Mouse (Mus musculus) layer of hippocampus, postnatal 10 days (tissue): ENCODE measurements around the gene Gm11273. TPM values are rescaled to one million over a fixed set of nuclear protein-coding genes. Genes with fewer than 3 reads are reported as not detected.
"Not testable (repeated sequence)": the region's sequence is repeated elsewhere in the genome, so short reads cannot be mapped to it uniquely, and the experiment has no call there.

Source experiments
- DNase-seq, 2 experiments: peaks; one replicate each; pipeline ENCODE4 v3.0.0; 2021; ENCODE audit warnings: low spot score in 2 of 2
- long read RNA-seq: library from polyadenylated mRNA; stranded (forward); transcript quantifications from one replicate; pipeline ENCODE4 v2.0.0, GENCODE M21; 2023
- total RNA-seq, 2 experiments: library from RNA; stranded (reverse); gene quantifications; 2 replicates each; pipeline ENCODE4 v1.2.3; 2021

Gene Gm11273
- total RNA-seq = 10 to 100 TPM; 48.8 to 72.4 TPM
- long read RNA-seq, transcript Gm11273-201 (1 exons, 390 nt) = major isoform, 173 of 173 reads
- long read RNA-seq, partial matches to known transcripts = 0 of 173 reads
- long read RNA-seq, other reads (novel, unspliced or antisense) = 0 of 173 reads

DNA sequence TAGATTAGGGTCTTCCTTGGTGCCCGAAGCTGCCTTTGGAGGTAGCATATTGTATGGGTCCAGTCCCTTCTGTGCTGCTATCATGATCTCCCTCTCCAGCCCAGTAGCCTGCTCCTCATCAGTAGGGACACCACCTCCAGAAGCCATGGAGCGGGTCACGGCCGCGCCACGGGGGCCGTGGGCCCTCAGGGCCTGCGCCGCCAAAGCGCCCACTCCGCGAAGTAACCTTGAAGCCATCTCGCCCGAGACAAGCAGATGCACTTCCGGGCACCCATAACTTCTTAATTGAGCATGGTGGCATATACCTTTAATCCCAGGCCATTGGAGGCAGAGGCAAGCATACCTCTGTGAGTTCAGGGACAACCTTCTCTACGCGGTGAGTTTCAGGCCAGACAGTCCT is at the start of gene Gm11273:
Gene Gm11273, minus strand, starts transcription at position 237 of the 400 bp plus-strand sequence.
- not testable (repeated sequence) for DNase-seq

- no peak for DNase-seq
Measured at GRCm38 (mm10) chr13:21550416-21551110, 49.3 kb upstream of the Gm11273 start.

GRCm38 (mm10) chr13:21549487-21549886 is 48.3 kb upstream of the Gm11273 start:
- DNase-seq = no peak

DNA sequence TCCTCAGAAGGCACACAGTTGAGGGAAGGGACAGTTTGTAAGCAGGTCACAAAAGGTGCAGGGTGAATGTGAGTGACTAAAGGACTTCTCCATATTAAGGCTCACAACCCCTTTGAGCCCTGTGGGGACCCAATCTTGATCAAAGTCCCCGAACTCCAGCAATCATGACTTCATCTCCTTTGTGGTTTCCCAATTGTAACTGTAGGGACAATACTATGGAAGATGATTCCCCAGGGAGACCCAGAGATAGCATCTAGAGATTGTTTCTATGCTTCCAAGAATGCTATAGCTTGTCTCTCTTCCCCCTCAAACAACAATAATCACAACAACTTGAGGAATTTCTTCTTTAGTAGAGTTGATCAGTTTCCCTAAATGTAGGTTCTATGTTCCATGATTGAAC is 41.5 kb upstream of the Gm11273 start, which contains the start of gene Olfr1366:
Gene Olfr1366, minus strand, starts transcription at position 101 of the 400 bp plus-strand sequence.
- DNase-seq = no peak

DNA sequence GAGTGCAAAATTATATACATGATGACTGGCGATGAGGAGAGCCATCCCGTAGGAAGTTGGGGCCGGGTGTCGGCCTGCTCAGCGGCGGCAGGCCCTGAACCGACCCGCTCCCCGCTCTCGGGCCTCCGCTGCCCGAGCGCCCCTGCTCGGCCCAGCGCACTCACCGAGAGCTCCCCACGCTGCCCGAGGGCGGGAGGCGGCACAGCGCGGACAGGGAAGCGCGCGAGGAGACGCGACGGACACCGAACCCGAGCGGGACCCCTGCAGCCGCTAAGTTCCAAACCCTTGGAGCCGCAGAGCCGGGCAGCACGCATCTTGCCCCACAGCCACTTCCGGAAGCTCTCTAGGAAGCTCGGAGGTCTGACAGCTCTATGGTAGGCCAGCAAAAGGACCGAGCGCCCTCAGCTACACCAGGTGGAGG is 29.6 kb upstream of the Gm11273 start, which contains the start of gene Zkscan8:
Gene Zkscan8, minus strand, starts transcription at position 340 of the 421 bp plus-strand sequence.
- peak; percentile 86 to 92 for DNase-seq

- no peak for DNase-seq
Measured at GRCm38 (mm10) chr13:21530136-21530535, 28.9 kb upstream of the Gm11273 start.

- peak; percentile 71 to 78 for DNase-seq
Measured at GRCm38 (mm10) chr13:21506221-21506649, 5.0 kb upstream of the Gm11273 start.

DNA sequence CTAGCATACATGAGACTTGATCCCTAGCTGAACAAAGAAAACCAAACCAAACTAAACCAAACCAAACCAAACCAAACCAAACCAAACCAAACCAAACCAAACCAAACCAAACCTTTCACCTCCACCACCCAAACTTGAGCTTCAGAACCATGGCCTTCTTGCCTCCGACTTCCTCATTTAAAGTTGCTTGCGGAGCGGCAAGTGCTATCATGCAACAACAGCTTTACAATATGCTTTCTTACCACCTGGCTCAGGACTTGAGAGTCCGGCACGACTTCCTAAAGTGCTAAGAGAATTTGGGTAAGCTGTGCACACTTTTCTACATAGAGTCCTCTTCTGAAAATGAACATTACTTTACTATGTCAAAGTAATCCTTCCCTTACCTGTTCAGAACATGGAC is 1.1 kb upstream of the Gm11273 start:
- no peak for DNase-seq

- DNase-seq = no peak
Measured at GRCm38 (mm10) chr13:21495080-21495479, 6.1 kb downstream of the Gm11273 start, which contains the start of gene AK157302. TSS of gene AK157302 (plus strand) at chr13:21495223.

- no peak for DNase-seq
Measured at GRCm38 (mm10) chr13:21492847-21493246, 8.4 kb downstream of the Gm11273 start.

GRCm38 (mm10) chr13:21486881-21487280 is 14.3 kb downstream of the Gm11273 start:
- no peak for DNase-seq

- peak; percentile 72 to 81 for DNase-seq
Measured at GRCm38 (mm10) chr13:21478759-21479670, 22.2 kb downstream of the Gm11273 start, which contains the start of the genes Zkscan4 and Gm10065. TSS of gene Zkscan4 (plus strand) at chr13:21478907. TSS of gene Gm10065 (minus strand) at chr13:21479441.

DNA sequence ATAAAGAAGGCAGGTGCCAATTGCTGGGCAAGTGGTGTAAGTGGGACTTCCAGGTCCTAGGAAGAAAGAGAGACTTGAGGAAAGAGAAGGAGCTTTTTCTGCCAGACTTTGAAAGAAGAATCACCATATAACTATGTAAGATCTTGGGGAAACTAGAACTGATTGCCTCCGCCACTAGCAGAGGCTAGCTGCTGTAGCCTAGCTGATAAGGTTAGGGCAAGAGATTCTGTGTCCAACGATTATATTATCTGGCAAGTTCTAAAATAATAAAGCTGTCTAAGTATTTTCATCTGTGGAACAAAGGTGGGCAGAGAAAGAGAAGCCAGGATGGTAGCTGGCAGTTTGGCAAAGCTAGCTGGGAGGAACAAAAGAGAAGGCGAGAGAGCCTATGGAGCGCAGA is 28.8 kb downstream of the Gm11273 start:
- no peak for DNase-seq

GRCm38 (mm10) chr13:21469097-21469496 is 32.1 kb downstream of the Gm11273 start:
- no peak for DNase-seq

- DNase-seq = peak; percentile 60 to 75
Measured at GRCm38 (mm10) chr13:21468061-21469019, 32.9 kb downstream of the Gm11273 start, which contains the start of gene Nkapl. TSS of gene Nkapl (minus strand) at chr13:21468509.

DNA sequence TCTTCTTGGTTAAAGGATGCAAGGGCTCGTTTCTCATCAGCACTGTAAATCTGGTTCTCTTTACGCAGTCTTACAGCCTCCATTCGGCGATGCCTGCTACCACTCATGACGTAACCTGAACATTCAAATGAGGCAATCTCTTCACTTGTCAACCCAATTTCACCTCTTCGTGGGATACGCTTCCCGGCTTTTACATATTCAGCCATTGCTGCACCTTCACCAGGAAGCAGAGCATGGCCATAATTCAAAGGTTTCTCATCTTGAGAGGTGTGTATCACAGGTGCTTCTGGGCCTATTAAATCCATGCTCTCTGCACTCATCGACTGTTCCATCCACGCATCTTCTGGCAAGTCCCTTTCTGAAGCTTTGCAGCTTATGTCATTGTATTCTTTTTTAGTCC is 33.9 kb downstream of the Gm11273 start:
- no peak for DNase-seq

DNA sequence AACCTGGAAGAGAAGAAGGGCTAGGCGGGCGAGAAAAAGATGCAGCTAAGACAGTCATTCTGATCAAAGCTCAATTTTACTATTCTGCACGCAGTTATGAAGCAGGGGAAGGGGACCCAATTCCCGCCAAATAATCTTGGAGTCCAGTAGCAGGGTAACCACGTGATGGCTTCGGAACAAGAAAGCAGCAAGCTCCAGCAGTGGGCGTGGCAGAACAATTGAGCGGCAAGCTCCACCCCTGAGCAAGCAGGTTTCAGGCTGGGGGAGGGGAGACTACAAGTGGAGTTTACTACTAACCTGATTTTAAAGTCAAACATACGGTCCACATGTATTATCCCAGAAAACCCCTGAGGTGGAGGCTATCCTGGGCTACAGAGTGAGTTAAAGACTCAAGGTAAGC is 38.7 kb downstream of the Gm11273 start:
- not testable (repeated sequence) for DNase-seq

GRCm38 (mm10) chr13:21456347-21456746 is 44.9 kb downstream of the Gm11273 start:
- DNase-seq = no peak

DNA sequence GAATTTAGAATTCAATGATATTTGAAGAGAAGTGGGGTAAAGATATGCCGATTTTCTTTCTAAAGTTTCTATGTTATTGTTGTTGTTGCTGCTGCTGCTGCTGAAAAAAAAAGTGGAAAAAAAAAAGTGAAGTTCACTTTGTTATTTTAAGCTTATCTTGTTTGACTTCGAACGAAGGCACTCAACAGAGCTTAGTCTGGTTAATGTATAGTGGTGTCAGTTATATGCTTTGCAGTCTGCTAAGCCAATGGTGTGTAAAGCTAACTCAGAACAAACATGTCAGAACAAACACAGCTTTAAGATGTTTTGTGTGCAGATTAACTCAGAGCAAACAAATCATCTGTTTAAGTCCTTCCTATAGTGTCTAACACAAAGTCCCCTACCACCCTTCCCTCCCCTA is 47.1 kb downstream of the Gm11273 start:
- DNase-seq = no peak

DNA sequence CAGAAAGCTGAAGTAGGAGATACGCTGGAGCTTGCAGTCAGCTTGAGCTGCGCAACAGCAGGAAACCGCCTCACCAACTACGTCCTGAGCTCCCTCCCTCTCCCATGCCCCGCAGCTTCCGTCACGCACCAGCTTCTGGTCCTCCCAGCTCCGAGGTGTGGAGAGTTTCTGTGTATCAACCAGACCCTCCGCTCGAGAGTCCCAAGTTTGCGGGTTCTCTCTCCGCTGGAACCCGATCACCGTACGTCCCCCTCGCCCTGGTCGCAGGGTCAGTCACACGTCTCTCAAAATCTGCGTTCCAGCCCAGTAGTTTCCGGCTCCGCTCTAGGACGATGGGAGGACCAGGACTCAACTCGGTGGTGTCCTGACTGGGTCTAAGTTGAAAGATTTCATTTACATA is 47.8 kb downstream of the Gm11273 start, which contains the start of gene Zscan26:
Gene Zscan26, minus strand, starts transcription at position 282 of the 400 bp plus-strand sequence.
- DNase-seq = peak; percentile 73 to 82
